Mouse (Mus musculus) megakaryocyte progenitor cell, adult 5-6 weeks (primary cell): Measurements from ENCODE around the gene Asphd2. TPM values are rescaled to one million over a fixed set of nuclear protein-coding genes. Genes with fewer than 3 reads are reported as not detected.

Experiments used
- ATAC-seq: replicated peaks from 2 replicates; pipeline ENCODE4 v1.8.0; 2016; ENCODE audit warnings: mild to moderate bottlenecking, moderate TSS enrichment, inconsistent platforms; ENCODE audit not compliant: poor library complexity
- total RNA-seq, 2 experiments: library from RNA; stranded (forward) in 1 of 2; stranded (reverse) in 1 of 2; fragments of 157-497, 149-512 nt in 1 of 2; fragments of 200-1000 nt in 1 of 2; gene quantifications; 2 replicates each; pipeline versions ENCODE4 v1.2.3 to v1.2.4; 2015 to 2017

Asphd2 gene
- total RNA-seq, 2 experiments from 2014 or later, result not detected

- peak; percentile 18 for ATAC-seq
These were observed 38.8 kb downstream of the Asphd2 start, which contains the start of gene Gm6583 for GRCm38 (mm10) chr5:112355910-112356309. Gene Gm6583, minus strand, starts transcription at chr5:112356033.

DNA sequence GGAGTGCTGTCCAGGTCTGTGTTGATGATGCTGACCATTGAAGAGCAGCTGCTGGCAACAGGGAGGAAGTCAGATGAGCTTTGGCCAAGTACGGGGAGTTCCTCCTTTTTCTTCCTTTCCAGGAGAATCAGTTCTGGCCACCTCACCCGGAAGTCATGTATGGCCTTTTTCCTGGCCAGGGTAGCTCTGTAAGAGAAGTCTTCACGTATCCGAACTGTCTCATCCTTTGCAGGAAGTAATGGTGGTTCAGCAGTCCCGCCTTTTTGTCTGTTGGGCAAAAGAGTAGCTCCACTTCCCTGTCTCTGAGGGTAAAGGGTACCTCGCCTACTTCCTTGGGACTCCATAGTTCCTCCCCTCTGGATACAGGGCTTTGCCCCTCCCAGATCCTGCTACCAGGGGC is 39.2 kb downstream of the Asphd2 start:
- ATAC-seq, result peak; percentile 20; the same call in 1 of the 2 replicates

DNA sequence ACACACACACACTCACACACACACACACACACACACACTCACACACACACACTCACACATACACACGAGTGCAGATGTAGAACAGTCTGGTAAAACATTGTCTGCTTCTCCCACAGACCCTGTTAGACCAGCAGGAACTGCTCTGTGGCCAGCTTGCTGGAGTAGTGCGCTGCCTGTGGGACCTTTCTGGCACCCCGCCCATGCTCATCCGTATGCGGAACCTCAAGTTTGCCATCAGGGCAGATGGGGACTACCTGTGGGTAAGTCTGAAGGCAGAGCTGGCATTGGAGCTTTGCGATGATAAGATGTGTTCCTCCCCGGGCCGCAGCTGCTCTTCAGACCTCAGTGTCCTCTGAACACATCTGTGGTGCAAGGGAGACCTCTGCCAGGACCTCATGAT is 45.5 kb downstream of the Asphd2 start:
- no peak for ATAC-seq

DNA sequence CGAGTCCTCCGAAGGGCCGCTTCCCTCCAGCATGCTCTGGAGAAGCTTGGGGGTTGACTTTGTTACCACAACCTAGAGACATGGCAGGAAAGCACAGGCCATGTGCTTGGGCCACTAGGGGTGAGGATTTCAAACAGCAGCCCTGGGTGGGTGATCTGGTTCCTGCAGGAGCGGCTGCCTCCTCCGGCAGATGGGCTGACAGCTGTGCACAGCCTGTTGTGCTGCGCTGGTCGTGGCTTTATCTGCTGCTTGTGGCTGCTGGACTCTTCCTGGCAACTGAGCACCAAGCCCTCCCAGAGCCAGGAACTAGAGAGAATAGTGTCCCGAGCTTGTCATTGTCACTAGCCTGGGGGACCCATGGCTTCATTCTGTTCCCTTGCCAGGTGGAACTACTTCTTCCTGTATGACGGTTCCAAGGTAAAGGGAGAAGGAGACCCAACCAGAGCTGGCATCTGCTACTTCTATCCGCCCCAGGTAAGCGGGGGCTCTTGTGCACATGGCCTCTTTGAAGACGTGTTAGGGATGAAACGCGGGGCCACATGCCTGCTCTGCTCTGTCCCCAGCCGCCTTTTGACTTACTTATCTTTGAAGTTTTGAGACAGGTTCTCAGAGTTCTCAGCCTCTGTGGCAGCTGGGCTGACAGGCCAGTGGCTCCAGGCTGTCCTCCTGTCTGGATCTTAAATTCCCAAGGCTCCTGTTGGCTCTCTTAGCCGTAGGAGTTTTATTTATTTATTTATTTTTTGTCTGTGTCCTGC is 48.3 kb downstream of the Asphd2 start:
- no peak for ATAC-seq

- peak; percentile 32; the same call in 1 of the 2 replicates for ATAC-seq
These were observed 50.3 kb downstream of the Asphd2 start for GRCm38 (mm10) chr5:112344092-112344960.

DNA sequence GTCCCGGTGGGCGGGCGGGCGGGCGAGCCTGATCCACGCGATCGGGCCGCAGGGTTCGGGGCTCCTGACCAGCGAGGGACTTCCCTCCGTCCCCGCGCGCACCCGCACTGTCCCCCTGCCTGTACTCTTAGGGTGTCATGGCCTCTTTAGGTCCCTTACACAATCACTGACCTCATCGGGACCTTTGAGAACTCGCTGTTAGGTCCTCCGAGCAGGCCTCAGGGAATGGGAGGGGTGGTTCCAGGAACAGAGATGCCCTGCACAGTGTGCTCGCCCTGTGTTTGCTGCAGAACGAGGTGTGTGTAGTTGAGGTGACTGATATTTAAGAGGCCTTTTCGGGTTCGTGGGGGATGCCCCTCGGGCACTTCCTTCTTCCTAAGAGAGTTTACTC is 51.5 kb downstream of the Asphd2 start:
- ATAC-seq, result peak; percentile 49

- ATAC-seq, result peak; percentile 88
These were observed 52.0 kb downstream of the Asphd2 start, which contains the start of the genes Srrd and Hps4 for GRCm38 (mm10) chr5:112342463-112343204. Gene Srrd, minus strand, starts transcription at chr5:112343040. Gene Hps4, plus strand, starts transcription at chr5:112343083.

- ATAC-seq, result no peak
These were observed 55.5 kb downstream of the Asphd2 start for GRCm38 (mm10) chr5:112339215-112339614.

- no peak for ATAC-seq
These were observed 57.7 kb downstream of the Asphd2 start for GRCm38 (mm10) chr5:112337004-112337403.

DNA sequence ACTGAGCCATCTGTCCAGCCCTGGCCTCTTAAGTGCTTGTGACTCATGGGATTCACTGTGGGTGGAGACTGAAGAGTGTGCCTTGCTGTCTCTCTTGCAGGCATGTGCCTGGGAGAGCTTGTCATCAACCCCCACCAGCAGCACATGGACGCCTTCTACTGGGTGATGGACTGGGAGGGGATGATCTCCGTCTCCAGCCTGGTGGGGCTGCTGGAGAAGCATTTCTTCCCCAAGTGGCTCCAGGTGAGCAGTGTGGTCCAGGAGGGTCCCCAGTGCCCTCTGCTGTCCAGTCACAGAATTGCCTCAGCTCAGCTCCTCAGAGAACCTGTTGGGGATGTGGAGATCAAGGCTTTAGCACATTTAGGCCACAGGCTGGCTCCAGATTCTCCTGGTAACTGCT is 59.2 kb downstream of the Asphd2 start:
- peak; percentile 86 for ATAC-seq

Other genes with a start within 250 kb of the Asphd2 start
- not detected in 2 replicates for gene Cryba4, start 142.3 kb downstream of the Asphd2 start, total RNA-seq (2015)
- not detected in 2 replicates for gene Cryba4, start 142.3 kb downstream of the Asphd2 start, total RNA-seq (2017)
- gene Crybb1, start 139.1 kb downstream of the Asphd2 start, total RNA-seq (2015), result not detected in 2 replicates
- not detected in 2 replicates for gene Crybb1, start 139.1 kb downstream of the Asphd2 start, total RNA-seq (2017)
- 22.6 and 29.6 TPM in 2 replicates for gene Tpst2, start 118.2 kb downstream of the Asphd2 start, total RNA-seq (2015)
- gene Tpst2, start 118.2 kb downstream of the Asphd2 start, total RNA-seq (2017), result 31.4 and 45.3 TPM in 2 replicates
- gene Tfip11, start 68.5 kb downstream of the Asphd2 start, total RNA-seq (2015), result 12.9 and 16.2 TPM in 2 replicates
- gene Tfip11, start 68.5 kb downstream of the Asphd2 start, total RNA-seq (2017), result 12.9 and 20.1 TPM in 2 replicates
- gene Srrd, start 51.8 kb downstream of the Asphd2 start, total RNA-seq (2015), result 33.7 and 40.2 TPM in 2 replicates
- 15.1 and 18.5 TPM in 2 replicates for gene Srrd, start 51.8 kb downstream of the Asphd2 start, total RNA-seq (2017)
- gene Hps4, start 51.8 kb downstream of the Asphd2 start, total RNA-seq (2015), result 15.1 and 15.9 TPM in 2 replicates
- 12.8 and 17.6 TPM in 2 replicates for gene Hps4, start 51.8 kb downstream of the Asphd2 start, total RNA-seq (2017)
- not detected in 2 replicates for gene Gm6583, start 38.8 kb downstream of the Asphd2 start, total RNA-seq (2015)
- gene Gm6583, start 38.8 kb downstream of the Asphd2 start, total RNA-seq (2017), result not detected in 2 replicates
- gene Gm6588, start 54.6 kb upstream of the Asphd2 start, total RNA-seq (2015), result not detected in 2 replicates
- gene Gm6588, start 54.6 kb upstream of the Asphd2 start, total RNA-seq (2017), result not detected in 2 replicates
- gene Sez6l, start 182.3 kb upstream of the Asphd2 start, total RNA-seq (2015), result not detected in 2 replicates
- not detected in 2 replicates for gene Sez6l, start 182.3 kb upstream of the Asphd2 start, total RNA-seq (2017)